Mouse (Mus musculus) bone marrow, adult 2 months (tissue): ENCODE results near the gene 4930524J08Rik. TPM values are rescaled to one million over a fixed set of nuclear protein-coding genes. Genes with fewer than 3 reads are reported as not detected.

Experiments
- H3K27ac ChIP-seq: fragments of 200-500 bp; 2 replicates; pipeline ENCODE4 v1.5.1; 2012; ENCODE audit warnings: low read depth, mild to moderate bottlenecking, control low read depth, inconsistent platforms, low read length; ENCODE audit not compliant: control insufficient read depth, poor library complexity, insufficient read depth
- H3K4me1 ChIP-seq: fragments of 200-500 bp; 2 replicates; pipeline ENCODE4 v1.6.1; 2011; ENCODE audit warnings: low read length; ENCODE audit not compliant: control insufficient read depth, insufficient read depth
- H3K4me3 ChIP-seq: fragments of 200-500 bp; replicated peaks from 2 replicates; pipeline ENCODE3; 2011; ENCODE audit warnings: mild to moderate bottlenecking, low read depth, low read length, control low read depth; ENCODE audit not compliant: control insufficient read depth
- CTCF ChIP-seq: fragments of 200-500 bp; IDR thresholded peaks from 2 replicates; pipeline ENCODE4 v1.5.1; 2011; ENCODE audit warnings: low read length, control low read depth; ENCODE audit not compliant: control insufficient read depth, insufficient read depth
- POLR2A ChIP-seq: fragments of 200-500 bp; IDR thresholded peaks from 2 replicates; pipeline ENCODE4 v1.6.1; 2011; ENCODE audit warnings: low read depth, mild to moderate bottlenecking, control low read depth, low read length, borderline replicate concordance; ENCODE audit not compliant: control insufficient read depth
- WGBS: fragments of 180-500 bp; shearing (Covaris S2); methylation state at CpG from one replicate; pipeline ENCODE4 v1.1.7; 2018; 5-methylcytosine and 5-hydroxymethylcytosine counted together
- polyA plus RNA-seq: library from polyadenylated mRNA; stranded (reverse); fragments of >200 nt; gene quantifications from 2 replicates; pipeline ENCODE4 v1.2.4, GENCODE M21; 2011; ENCODE audit warnings: low replicate concordance; ENCODE audit not compliant: missing spikeins, insufficient read depth, insufficient read length

Gene 4930524J08Rik
- polyA plus RNA-seq, 1 experiment: 2.6 TPM

DNA sequence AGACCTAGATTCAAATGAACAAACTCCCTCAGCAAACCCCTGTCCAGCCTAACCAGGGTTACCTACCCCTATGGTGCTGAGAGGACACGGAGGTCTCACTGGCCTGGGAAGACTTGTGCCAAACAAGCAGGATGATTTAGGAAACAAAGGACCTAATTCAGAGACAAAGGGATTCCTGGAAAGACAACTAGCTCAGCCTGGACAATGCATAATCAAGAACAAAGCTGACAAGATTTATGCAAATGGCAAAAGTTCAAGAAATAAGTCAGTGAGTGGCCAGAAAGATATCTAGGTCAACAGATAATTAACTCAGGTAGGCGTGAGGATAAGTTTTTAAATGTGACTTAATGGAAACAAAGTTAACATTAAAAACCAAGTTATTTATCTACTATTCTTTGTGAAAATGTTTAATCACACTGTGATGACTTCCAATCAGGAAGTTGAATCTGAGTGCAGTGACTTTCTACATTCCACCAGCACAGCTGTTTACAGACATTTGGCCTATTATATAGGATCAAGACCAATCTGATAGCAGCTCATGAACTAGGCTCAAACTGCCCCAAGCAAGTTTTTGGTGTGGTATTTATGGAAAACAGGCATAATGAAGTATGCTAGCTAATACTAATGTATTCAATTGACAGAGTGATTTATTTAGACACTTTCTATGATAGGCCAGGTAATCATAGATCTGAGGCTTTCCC, 19.5 kb upstream of the 4930524J08Rik start:
- WGBS: 91% methylated on average over 2 of the region's 2 CpGs
- Histone ChIP-seq H3K27ac (no peak overlapping the region), H3K4me3 (no peak overlapping the region), H3K4me1 (no peaks in the 10 kb centered on the region)
- TF ChIP-seq CTCF: no peak
- TF ChIP-seq POLR2A: no peak

DNA sequence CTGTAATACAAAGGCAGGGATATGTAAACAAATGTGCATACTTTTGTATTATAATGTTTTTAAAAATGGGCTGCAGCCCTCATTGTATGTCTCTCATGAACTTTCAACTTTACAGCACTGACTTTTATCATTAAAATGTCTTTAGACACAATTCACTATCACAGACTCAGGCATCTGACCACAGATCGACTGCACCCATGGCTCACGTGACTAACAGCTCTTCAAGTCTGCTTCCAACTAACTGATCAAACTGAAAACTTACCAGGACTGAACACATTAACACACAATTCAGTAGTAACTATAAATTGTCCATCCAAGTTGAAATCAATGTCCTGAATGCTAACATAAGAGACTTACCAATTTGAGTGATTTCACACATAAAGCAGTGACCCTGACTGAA, 18.9 kb upstream of the 4930524J08Rik start:
- no peak overlapping the region for H3K4me3 ChIP-seq
- no peak overlapping the region for H3K27ac ChIP-seq
- 55% methylated on average over 2 of the region's 2 CpGs for WGBS
- TF ChIP-seq POLR2A (no peak), CTCF (no peak)
- no peaks in the 10 kb centered on the region for H3K4me1 ChIP-seq

DNA sequence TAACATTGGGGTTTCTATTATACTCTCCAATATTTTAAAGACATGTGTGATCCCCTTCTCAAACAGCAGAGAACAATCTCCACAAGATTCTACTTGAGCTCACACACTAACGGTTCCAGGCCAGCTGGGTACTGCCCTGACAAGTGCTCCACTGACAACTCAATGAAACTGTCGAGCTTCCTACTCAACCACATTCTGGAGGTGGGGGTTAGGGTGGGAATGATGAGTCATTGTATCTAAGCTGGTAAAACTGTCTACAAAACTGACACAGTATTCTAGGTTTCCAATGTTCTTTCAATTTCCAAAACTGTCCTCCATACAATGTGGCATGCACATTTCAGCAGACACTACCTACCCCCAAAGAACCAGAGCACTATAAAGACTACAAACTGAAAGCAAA, 4.9 kb upstream of the 4930524J08Rik start:
- TF ChIP-seq CTCF: no peak
- no peak for TF ChIP-seq POLR2A
- WGBS: 5% methylated on average over 2 of the region's 2 CpGs
- H3K27ac ChIP-seq: no peak overlapping the region
- no peak overlapping the region for H3K4me3 ChIP-seq
- peaks cover 3% of the 10 kb centered on the region; the same call in 1 of the 2 replicates for H3K4me1 ChIP-seq

DNA sequence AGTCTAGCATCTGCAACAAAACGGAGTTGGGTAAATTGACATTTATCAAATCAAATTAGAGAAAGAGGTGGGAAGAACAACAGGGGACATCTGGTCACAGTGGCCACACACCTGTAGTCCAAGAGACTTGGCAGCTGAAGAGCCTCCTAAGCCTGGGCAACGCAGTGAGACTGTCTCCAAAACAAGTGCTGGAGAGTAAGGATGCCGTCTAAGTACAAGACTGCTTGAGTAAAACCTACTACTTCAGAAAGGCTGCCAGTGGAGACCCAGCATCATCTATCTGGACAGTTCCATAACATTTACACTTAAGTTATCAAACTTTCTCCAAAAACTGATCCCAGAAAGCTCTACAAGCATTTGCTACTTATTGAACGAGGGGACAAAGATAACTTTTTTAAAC, 3.8 kb upstream of the 4930524J08Rik start:
- 47% methylated on average over 4 of the region's 4 CpGs for WGBS
- TF ChIP-seq POLR2A: no peak
- TF ChIP-seq CTCF: no peak
- peaks cover 3% of the 10 kb centered on the region; the same call in 1 of the 2 replicates for H3K4me1 ChIP-seq
- H3K27ac ChIP-seq: no peak overlapping the region
- no peak overlapping the region for H3K4me3 ChIP-seq

DNA sequence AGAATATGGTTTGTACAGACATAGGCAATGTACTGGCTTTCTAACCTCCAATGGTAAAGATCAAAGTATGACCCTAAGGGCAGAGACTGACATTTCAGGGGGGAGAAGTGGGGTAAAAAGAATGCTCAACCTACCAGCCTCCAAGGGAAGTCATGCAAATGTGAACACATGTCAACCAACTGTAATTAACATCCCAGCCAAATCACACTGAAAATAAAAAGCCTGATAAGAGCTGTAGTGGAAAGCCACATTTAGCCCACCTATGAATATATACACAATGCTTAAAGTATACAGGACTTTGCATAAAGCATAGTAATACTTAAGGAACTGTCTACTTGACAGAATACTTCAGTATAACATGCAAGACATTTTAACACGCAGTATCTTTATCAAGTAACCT, 3.1 kb upstream of the 4930524J08Rik start:
- 35% methylated on average over 1 of the region's 1 CpGs for WGBS
- no peak overlapping the region for H3K27ac ChIP-seq
- H3K4me3 ChIP-seq: no peak overlapping the region
- H3K4me1 ChIP-seq: peaks cover 3% of the 10 kb centered on the region; the same call in 1 of the 2 replicates
- TF ChIP-seq CTCF: no peak
- no peak for TF ChIP-seq POLR2A

DNA sequence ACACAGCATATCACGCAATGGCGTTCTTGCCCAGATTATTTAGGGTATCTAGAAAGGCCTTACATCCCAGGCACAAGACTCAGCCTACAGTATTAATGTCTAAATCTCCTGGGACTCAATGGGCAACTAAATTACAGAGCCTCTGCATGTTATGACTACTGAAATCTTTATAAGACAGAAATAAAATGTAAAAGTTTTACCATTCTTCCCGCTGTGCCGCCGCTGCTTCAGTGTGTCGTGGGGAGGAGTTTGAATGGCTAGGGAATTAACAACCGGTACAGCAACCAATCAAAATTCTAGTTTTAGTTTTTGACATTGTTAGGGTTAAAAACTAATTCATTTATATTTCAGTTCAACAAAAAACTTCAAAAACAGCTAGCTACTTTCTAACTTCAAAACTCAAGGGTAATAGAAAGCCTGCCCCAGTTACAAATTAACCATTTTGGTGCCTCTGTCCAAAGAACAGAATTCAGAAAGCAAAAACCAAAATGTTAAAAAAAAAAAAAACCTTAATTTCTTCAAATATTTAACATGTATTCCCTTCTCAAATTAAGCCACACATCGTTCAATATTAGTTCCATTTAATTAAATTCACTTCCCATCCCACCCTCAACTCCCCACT, 2.4 kb upstream of the 4930524J08Rik start:
- Histone ChIP-seq H3K27ac (no peak overlapping the region), H3K4me3 (peak overlapping the region; percentile 58)

DNA sequence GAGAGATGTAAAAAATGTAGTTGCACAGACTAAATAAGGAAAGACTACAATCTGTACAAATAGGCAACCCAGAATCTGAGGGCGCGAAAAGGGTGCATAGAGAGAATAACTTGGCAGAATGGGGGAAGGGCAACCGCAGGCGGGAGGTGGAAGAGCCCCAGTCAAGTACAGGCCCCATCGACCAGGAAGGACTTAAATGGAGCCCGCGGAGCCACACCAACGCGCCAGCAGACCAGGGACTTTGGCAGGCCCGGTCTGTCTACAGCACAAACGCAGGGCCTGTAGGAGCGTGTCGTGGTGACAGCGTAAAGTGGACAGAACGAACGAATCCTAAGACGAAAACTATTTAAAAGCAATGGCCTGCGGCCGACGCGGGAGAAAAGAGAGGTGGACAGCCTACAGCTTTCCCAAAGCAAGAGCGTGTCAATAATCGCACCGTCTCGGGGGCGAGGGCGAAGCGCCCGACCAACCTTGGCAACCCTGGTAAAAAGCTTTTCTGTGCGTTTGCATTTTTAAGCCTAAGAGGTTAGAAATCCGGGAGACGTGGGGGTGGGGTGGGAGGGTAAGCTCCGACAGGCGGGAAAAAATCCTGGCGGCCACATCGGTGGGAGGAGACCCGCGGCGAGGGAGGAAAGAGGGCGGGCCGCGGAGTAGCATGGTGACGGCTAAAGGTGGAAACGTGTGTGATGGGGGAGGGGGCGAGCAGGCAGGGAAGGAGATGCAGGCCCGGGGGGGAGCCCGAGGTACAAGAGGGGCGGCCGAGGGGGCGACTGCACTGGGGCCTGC, 1.2 kb upstream of the 4930524J08Rik start:
- no peak for TF ChIP-seq CTCF
- TF ChIP-seq POLR2A: 0 out of 2 replicates have a peak, but pooled peaks have one; percentile 44
- peak overlapping the region; percentile 99 for H3K4me3 ChIP-seq
- peaks cover 3% of the 10 kb centered on the region; the same call in 1 of the 2 replicates for H3K4me1 ChIP-seq
- WGBS: under 1% methylated on average over 46 of the region's 50 CpGs
- H3K27ac ChIP-seq: peak overlapping the region; percentile 99

More for the DNA sequence above, 2.4 kb upstream of the 4930524J08Rik start:
- TF ChIP-seq CTCF (no peak), POLR2A (no peak)
- H3K4me1 ChIP-seq: peaks cover 3% of the 10 kb centered on the region; the same call in 1 of the 2 replicates
- WGBS: 5% methylated on average over 8 of the region's 8 CpGs
